7 mouse cellular contexts compared by ENCODE assay signal in the genomic region with DNA sequence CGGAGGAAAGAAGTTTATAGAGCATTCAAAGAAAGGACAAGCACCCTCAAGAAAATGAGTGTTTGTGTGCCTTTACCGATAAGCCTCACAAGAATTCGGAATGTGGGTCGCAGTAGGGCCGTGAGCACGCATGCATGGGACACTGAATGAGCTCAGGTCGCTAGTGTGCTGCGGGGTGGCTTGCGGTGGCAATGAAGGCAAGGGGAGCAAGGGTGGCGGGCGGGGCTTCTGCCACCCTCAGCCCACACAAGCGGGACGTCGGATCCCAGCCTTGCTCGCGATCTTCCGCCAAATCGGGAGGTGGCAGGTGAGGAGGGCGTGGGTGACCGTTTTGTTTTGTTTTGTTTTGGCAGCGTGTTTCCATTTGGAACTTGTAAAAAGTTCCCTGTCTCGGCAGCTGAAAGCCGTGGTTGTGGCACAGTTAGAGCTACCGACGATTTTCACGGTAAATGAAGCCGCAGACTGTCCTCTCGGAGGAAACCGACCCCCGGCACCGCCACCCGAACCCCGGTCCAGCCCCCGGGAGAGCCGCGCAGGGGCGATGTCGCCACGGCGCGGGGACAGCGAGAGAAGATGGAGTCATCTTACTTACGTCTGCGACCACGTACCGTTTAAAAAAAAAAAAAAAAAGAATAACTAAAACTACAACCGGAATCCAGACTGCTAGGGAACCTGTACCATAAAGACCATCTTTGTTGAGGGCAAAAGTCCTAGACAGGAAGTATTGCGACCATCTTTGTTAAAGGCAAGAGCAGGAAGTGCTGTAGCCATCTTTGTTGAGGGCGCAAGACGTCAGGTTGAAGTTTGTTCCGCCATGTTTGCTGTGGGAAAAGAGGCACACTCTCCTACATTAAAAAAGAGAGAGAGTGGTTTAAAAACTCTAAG. TPM values are rescaled to one million over a fixed set of nuclear protein-coding genes. Genes with fewer than 3 reads are reported as not detected.
DNase-seq lines count a peak whose midpoint lies in the region; ATAC-seq and TF ChIP-seq lines count a peak whose summit lies in the region.

A gene (minus strand): TSS at position 741 of the 885 bp plus-strand sequence.

- peak within 1 kb of the TSS; percentile 72 for H3K4me3 ChIP-seq in intestine, embryonic 16.5 days (ENCODE audit: low read length)
- H3K4me3 ChIP-seq in midbrain, embryonic 11.5 days (ENCODE audit: low read depth, low read length), result peak within 1 kb of the TSS; percentile 48
- H3K4me3 ChIP-seq in small intestine, adult 2 months (ENCODE audit: low read depth, low read length), result peak within 1 kb of the TSS; percentile 65

- H3K4me2 ChIP-seq in intestine, embryonic 16.5 days (ENCODE audit: low read depth, low read length), result peak within 1 kb of the TSS; percentile 79
- H3K4me2 ChIP-seq in midbrain, embryonic 11.5 days, result peak within 1 kb of the TSS; percentile 64

- intact Hi-C loops in left cerebral cortex, postnatal 36 days (cut with DNase I), result loop anchor here (2.0 to 5.0 kb wide), 4 partner anchors 59 to 331 kb away; a partner anchor contains a TSS

- peak within 1 kb of the TSS; percentile 82 for H3K9ac ChIP-seq in intestine, embryonic 16.5 days (ENCODE audit: low read depth, low read length)
- H3K9ac ChIP-seq in midbrain, embryonic 11.5 days (ENCODE audit: low read length), result peak within 1 kb of the TSS; percentile 81

- peaks cover 13% of the 10 kb centered on the region for H3K4me1 ChIP-seq in intestine, embryonic 16.5 days (ENCODE audit: control insufficient read depth, insufficient read depth, low read length)
- H3K4me1 ChIP-seq in midbrain, embryonic 11.5 days (ENCODE audit: control insufficient read depth, insufficient read depth, low read length), result peaks cover 6% of the 10 kb centered on the region
- peaks cover 11% of the 10 kb centered on the region; the same call in 1 of the 2 replicates for H3K4me1 ChIP-seq in small intestine, adult 2 months (ENCODE audit: control insufficient read depth, insufficient read depth, insufficient read length, low read length)

- under 1% methylated on average over 51 of the region's 51 CpGs for WGBS in intestine, embryonic 16.5 days
- WGBS in midbrain, embryonic 11.5 days, result under 1% methylated on average over 51 of the region's 51 CpGs
- under 1% methylated on average over 51 of the region's 51 CpGs for WGBS in small intestine, adult 2 months

- peak; percentile 56; the same call in 1 of the 2 replicates for TF ChIP-seq POLR2A in small intestine, adult 2 months (IDR thresholded peaks at IDR 0.05; ENCODE audit: low read depth, low read length)

- DNase-seq in adrenal gland, adult 8-10 months, result peak; percentile 86
- DNase-seq in embryo, embryonic 9.5 days (ENCODE audit: extremely low spot score), result peak; percentile 83
- DNase-seq in gastrocnemius, postnatal 4 days (ENCODE audit: low spot score in 2 of 2), result peak; percentile 55 to 78
- peak; percentile 81 to 87 for DNase-seq in left cerebral cortex, postnatal 36 days (ENCODE audit: low spot score in 2 of 2)
- peak; percentile 97 for DNase-seq in midbrain, embryonic 11.5 days (ENCODE audit: low spot score, missing footprints)

- ATAC-seq in intestine, embryonic 16.5 days, result peak; percentile 86
- peak; percentile 86 for ATAC-seq in midbrain, embryonic 11.5 days (ENCODE audit: low FRiP score)

- peak; percentile 2; the same call in 1 of the 2 replicates for TF ChIP-seq CTCF in small intestine, adult 2 months (IDR thresholded peaks at IDR 0.05; ENCODE audit: extremely low read depth, insufficient read length, insufficient replicate concordance, low read depth, low read length)

- H3K27ac ChIP-seq in intestine, embryonic 16.5 days (ENCODE audit: low read length), result peak within 1 kb of the TSS; percentile 94
- H3K27ac ChIP-seq in midbrain, embryonic 11.5 days (ENCODE audit: low read depth, low read length), result peak within 1 kb of the TSS; percentile 88
- H3K27ac ChIP-seq in small intestine, adult 2 months (ENCODE audit: insufficient read depth, low read depth, low read length), result peak within 1 kb of the TSS; percentile 80

- no peaks in the 10 kb centered on the region for H3K36me3 ChIP-seq in intestine, embryonic 16.5 days (ENCODE audit: control insufficient read depth, insufficient read depth, low read length)
- H3K36me3 ChIP-seq in midbrain, embryonic 11.5 days (ENCODE audit: control insufficient read depth, insufficient read depth, low read length), result no peaks in the 10 kb centered on the region
- H3K36me3 ChIP-seq in small intestine, adult 2 months (ENCODE audit: control insufficient read depth, insufficient read depth, low read length), result no peaks in the 10 kb centered on the region

- no peaks in the 10 kb centered on the region for H3K27me3 ChIP-seq in intestine, embryonic 16.5 days (replicated peaks; ENCODE audit: control insufficient read depth, insufficient read depth, low read length)
- H3K27me3 ChIP-seq in midbrain, embryonic 11.5 days (ENCODE audit: control insufficient read depth, insufficient read depth, low read length), result no peaks in the 10 kb centered on the region
- H3K27me3 ChIP-seq in small intestine, adult 2 months (ENCODE audit: control insufficient read depth, insufficient read depth, low read length), result no peaks in the 10 kb centered on the region

- H3K9me3 ChIP-seq in intestine, embryonic 16.5 days (ENCODE audit: control insufficient read depth, low read length), result no peaks in the 10 kb centered on the region
- no peaks in the 10 kb centered on the region for H3K9me3 ChIP-seq in midbrain, embryonic 11.5 days (ENCODE audit: control insufficient read depth, low read length)

RNA-seq across cellular contexts. Expression of the gene that starts here (rescaled TPM):
- total RNA-seq in adrenal gland, adult 8-10 months (2022), result 10 to 100 TPM in 3 of 4 experiments, 1 to 10 TPM in 1; 9.5 to 16.5 (median 13.2) TPM
- total RNA-seq in gastrocnemius, postnatal 4 days (2021), result 10 to 100 TPM; 13.5 to 14.3 TPM
- 11.6 and 11.8 TPM in 2 replicates for polyA plus RNA-seq in intestine, embryonic 16.5 days (2015; fragmentation: Nextera tagmentation; extraction: Ambion mirVana)
- 1 to 10 TPM; 4.8 to 7.7 TPM for total RNA-seq in left cerebral cortex, postnatal 36 days (2021)
- polyA plus RNA-seq in midbrain, embryonic 11.5 days (2014; fragmentation: Nextera tagmentation; extraction: Ambion mirVana), result 15.0 and 18.0 TPM in 2 replicates
- polyA plus RNA-seq in small intestine, adult 2 months (2012; rRNA removed), result 9.3 and 16.7 TPM in 2 replicates

Comparison
In these comparisons a context has a peak if more than half of its experiments do, and no peak if none do; other contexts are left out.
1. Peak in every context shown above with its lines: DNase-seq, ATAC-seq, H3K4me3 ChIP-seq and H3K27ac ChIP-seq.